Mouse (Mus musculus): ENCODE measurements at regions not wholly inside any gene's neighbourhood (a gene's known extent, or its start where the extent isn't known, plus 50 kb on each side); places are given as distances from the start of the nearest gene placed in this dataset.

GRCm38 (mm10) chrX:146231866-146232590 lies 727.0 kb upstream of the Amot start:
- peak; percentile 47; the same call in 1 of the 2 replicates for ATAC-seq (replicated peaks; ENCODE audit: low read depth, poor library complexity, severe bottlenecking)

- ATAC-seq (replicated peaks; ENCODE audit: low read depth, poor library complexity, severe bottlenecking), result no peak
Measured at GRCm38 (mm10) chrX:146232795-146233194, 727.8 kb upstream of the Amot start.

GRCm38 (mm10) chrX:146255755-146256154 lies 706.6 kb upstream of the Htr2c start:
- ATAC-seq (replicated peaks; ENCODE audit: low read depth, poor library complexity, severe bottlenecking), result no peak

Data from common myeloid progenitor, adult 5-6 weeks (primary cell).